Mouse (Mus musculus): ENCODE results near the gene Jun. TPM values are rescaled to one million over a fixed set of nuclear protein-coding genes. Genes with fewer than 3 reads are reported as not detected.

Gene Jun
- polyA plus RNA-seq, 1 experiment from 2014 or later = 70.7 TPM

- ATAC-seq (ENCODE audit: low FRiP score) = no peak
- Histone ChIP-seq H3K9me3 (replicated peaks) (no peaks in the 10 kb centered on the region), H3K27me3 (no peaks in the 10 kb centered on the region), H3K4me3 (no peak overlapping the region), H3K4me2 (replicated peaks) (no peak overlapping the region), H3K4me1 (no peaks in the 10 kb centered on the region), H3K36me3 (no peaks in the 10 kb centered on the region), H3K27ac (no peak overlapping the region), H3K9ac (no peak overlapping the region)
- 90% methylated on average over 4 of the region's 4 CpGs for WGBS
These were observed 39.5 kb upstream of the Jun start for GRCm38 (mm10) chr4:95091536-95091935.

- Histone ChIP-seq H3K36me3 (no peaks in the 10 kb centered on the region), H3K9ac (no peak overlapping the region), H3K4me1 (no peaks in the 10 kb centered on the region), H3K4me3 (no peak overlapping the region), H3K9me3 (replicated peaks) (no peaks in the 10 kb centered on the region), H3K27ac (no peak overlapping the region), H3K27me3 (no peaks in the 10 kb centered on the region), H3K4me2 (replicated peaks) (no peak overlapping the region)
- no peak for ATAC-seq (ENCODE audit: low FRiP score)
These were observed 37.9 kb upstream of the Jun start for GRCm38 (mm10) chr4:95089968-95090367.

- Histone ChIP-seq H3K36me3 (no peaks in the 10 kb centered on the region), H3K27me3 (no peaks in the 10 kb centered on the region), H3K9me3 (replicated peaks) (no peaks in the 10 kb centered on the region), H3K27ac (no peak overlapping the region), H3K4me3 (no peak overlapping the region), H3K9ac (no peak overlapping the region), H3K4me1 (no peaks in the 10 kb centered on the region), H3K4me2 (replicated peaks) (no peak overlapping the region)
- WGBS = 97% methylated on average over 5 of the region's 5 CpGs
- ATAC-seq (ENCODE audit: low FRiP score) = no peak
These were observed 37.0 kb upstream of the Jun start for GRCm38 (mm10) chr4:95089053-95089452.

GRCm38 (mm10) chr4:95083957-95084356 lies 31.9 kb upstream of the Jun start:
- H3K9me3 ChIP-seq (replicated peaks) = no peaks in the 10 kb centered on the region
- ATAC-seq (ENCODE audit: low FRiP score) = no peak
- no peaks in the 10 kb centered on the region for H3K36me3 ChIP-seq
- no peak overlapping the region for H3K9ac ChIP-seq
- no peak overlapping the region for H3K4me2 ChIP-seq (replicated peaks)
- peaks cover 3% of the 10 kb centered on the region; the same call in 1 of the 2 replicates for H3K4me1 ChIP-seq
- no peaks in the 10 kb centered on the region for H3K27me3 ChIP-seq
- 83% methylated on average over 8 of the region's 8 CpGs for WGBS
- no peak overlapping the region for H3K4me3 ChIP-seq
- H3K27ac ChIP-seq = no peak overlapping the region

- Histone ChIP-seq H3K27ac (no peak overlapping the region), H3K36me3 (no peaks in the 10 kb centered on the region), H3K27me3 (no peaks in the 10 kb centered on the region), H3K4me2 (replicated peaks) (no peak overlapping the region), H3K9me3 (replicated peaks) (no peaks in the 10 kb centered on the region), H3K9ac (no peak overlapping the region), H3K4me1 (peaks cover 7% of the 10 kb centered on the region; the same call in 1 of the 2 replicates), H3K4me3 (no peak overlapping the region)
- 70% methylated on average over 5 of the region's 5 CpGs for WGBS
- ATAC-seq (ENCODE audit: low FRiP score) = peak; percentile 55; the same call in 1 of the 2 replicates
These were observed 31.2 kb upstream of the Jun start for GRCm38 (mm10) chr4:95083191-95083729.

GRCm38 (mm10) chr4:95082481-95083088 lies 30.6 kb upstream of the Jun start:
- H3K27me3 ChIP-seq = no peaks in the 10 kb centered on the region
- no peak overlapping the region for H3K9ac ChIP-seq
- H3K9me3 ChIP-seq (replicated peaks) = no peaks in the 10 kb centered on the region
- WGBS = 63% methylated on average over 4 of the region's 4 CpGs
- H3K4me1 ChIP-seq = peaks cover 7% of the 10 kb centered on the region; the same call in 1 of the 2 replicates
- no peak overlapping the region for H3K27ac ChIP-seq
- no peak overlapping the region for H3K4me3 ChIP-seq
- ATAC-seq (ENCODE audit: low FRiP score) = peak; percentile 35; the same call in 1 of the 2 replicates
- H3K36me3 ChIP-seq = no peaks in the 10 kb centered on the region
- no peak overlapping the region for H3K4me2 ChIP-seq (replicated peaks)

- H3K4me1 ChIP-seq = peaks cover 7% of the 10 kb centered on the region; the same call in 1 of the 2 replicates
- H3K9me3 ChIP-seq (replicated peaks) = no peaks in the 10 kb centered on the region
- H3K27me3 ChIP-seq = no peaks in the 10 kb centered on the region
- no peak overlapping the region for H3K27ac ChIP-seq
- H3K4me3 ChIP-seq = no peak overlapping the region
- H3K36me3 ChIP-seq = no peaks in the 10 kb centered on the region
- ATAC-seq (ENCODE audit: low FRiP score) = no peak
- no peak overlapping the region for H3K4me2 ChIP-seq (replicated peaks)
- no peak overlapping the region for H3K9ac ChIP-seq
- 77% methylated on average over 8 of the region's 8 CpGs for WGBS
These were observed 29.6 kb upstream of the Jun start for GRCm38 (mm10) chr4:95081632-95082031.

- H3K4me2 ChIP-seq (replicated peaks) = no peak overlapping the region
- ATAC-seq (ENCODE audit: low FRiP score) = no peak
- H3K4me3 ChIP-seq = no peak overlapping the region
- no peaks in the 10 kb centered on the region for H3K9me3 ChIP-seq (replicated peaks)
- no peak overlapping the region for H3K9ac ChIP-seq
- peaks cover 7% of the 10 kb centered on the region; the same call in 1 of the 2 replicates for H3K4me1 ChIP-seq
- H3K36me3 ChIP-seq = no peaks in the 10 kb centered on the region
- no peaks in the 10 kb centered on the region for H3K27me3 ChIP-seq
- no peak overlapping the region for H3K27ac ChIP-seq
- WGBS = 66% methylated on average over 8 of the region's 8 CpGs
These were observed 26.6 kb upstream of the Jun start for GRCm38 (mm10) chr4:95078625-95079024.

GRCm38 (mm10) chr4:95076279-95076678 lies 24.3 kb upstream of the Jun start:
- Histone ChIP-seq H3K4me1 (peaks cover 4% of the 10 kb centered on the region; the same call in 1 of the 2 replicates), H3K4me2 (replicated peaks) (no peak overlapping the region), H3K9me3 (replicated peaks) (no peaks in the 10 kb centered on the region), H3K4me3 (no peak overlapping the region), H3K27ac (no peak overlapping the region), H3K27me3 (no peaks in the 10 kb centered on the region), H3K9ac (no peak overlapping the region), H3K36me3 (no peaks in the 10 kb centered on the region)
- WGBS = 62% methylated on average over 14 of the region's 14 CpGs
- ATAC-seq (ENCODE audit: low FRiP score) = no peak

- peaks cover 4% of the 10 kb centered on the region; the same call in 1 of the 2 replicates for H3K4me1 ChIP-seq
- WGBS = 92% methylated on average over 17 of the region's 17 CpGs
- no peaks in the 10 kb centered on the region for H3K36me3 ChIP-seq
- no peak for ATAC-seq (ENCODE audit: low FRiP score)
- no peaks in the 10 kb centered on the region for H3K9me3 ChIP-seq (replicated peaks)
- no peak overlapping the region for H3K4me2 ChIP-seq (replicated peaks)
- no peak overlapping the region for H3K4me3 ChIP-seq
- H3K9ac ChIP-seq = no peak overlapping the region
- no peak overlapping the region for H3K27ac ChIP-seq
- H3K27me3 ChIP-seq = no peaks in the 10 kb centered on the region
These were observed 23.6 kb upstream of the Jun start for GRCm38 (mm10) chr4:95075591-95076002.

- WGBS = 91% methylated on average over 6 of the region's 6 CpGs
- H3K9ac ChIP-seq = no peak overlapping the region
These were observed 22.3 kb upstream of the Jun start for GRCm38 (mm10) chr4:95074319-95074718.

GRCm38 (mm10) chr4:95073214-95073750 lies 21.3 kb upstream of the Jun start:
- Histone ChIP-seq H3K4me1 (no peaks in the 10 kb centered on the region; the same call in 1 of the 2 replicates), H3K4me3 (no peak overlapping the region), H3K27ac (no peak overlapping the region), H3K36me3 (no peaks in the 10 kb centered on the region), H3K27me3 (no peaks in the 10 kb centered on the region), H3K4me2 (replicated peaks) (no peak overlapping the region), H3K9ac (no peak overlapping the region), H3K9me3 (replicated peaks) (no peaks in the 10 kb centered on the region)
- no peak for ATAC-seq (ENCODE audit: low FRiP score)
- 70% methylated on average over 10 of the region's 10 CpGs for WGBS

More at GRCm38 (mm10) chr4:95074319-95074718, 22.3 kb upstream of the Jun start:
- Histone ChIP-seq H3K9me3 (replicated peaks) (no peaks in the 10 kb centered on the region), H3K4me2 (replicated peaks) (no peak overlapping the region), H3K4me1 (peaks cover 4% of the 10 kb centered on the region; the same call in 1 of the 2 replicates), H3K36me3 (no peaks in the 10 kb centered on the region), H3K27ac (no peak overlapping the region), H3K27me3 (no peaks in the 10 kb centered on the region), H3K4me3 (no peak overlapping the region)
- ATAC-seq (ENCODE audit: low FRiP score) = no peak

- ATAC-seq (ENCODE audit: low FRiP score) = no peak
- Histone ChIP-seq H3K4me1 (no peaks in the 10 kb centered on the region; the same call in 1 of the 2 replicates), H3K27me3 (no peaks in the 10 kb centered on the region), H3K27ac (no peak overlapping the region), H3K9me3 (replicated peaks) (no peaks in the 10 kb centered on the region), H3K9ac (no peak overlapping the region), H3K4me3 (no peak overlapping the region), H3K4me2 (replicated peaks) (no peak overlapping the region), H3K36me3 (no peaks in the 10 kb centered on the region; the same call in 1 of the 2 replicates)
- WGBS = 81% methylated on average over 5 of the region's 5 CpGs
These were observed 18.4 kb upstream of the Jun start for GRCm38 (mm10) chr4:95070407-95070806.
